Mouse (Mus musculus): Measurements from ENCODE around the gene Tnfrsf22. TPM values are rescaled to one million over a fixed set of nuclear protein-coding genes. Genes with fewer than 3 reads are reported as not detected.

The Tnfrsf22 gene
- polyA plus RNA-seq, 1 experiment from 2014 or later: 5.7 TPM

- Histone ChIP-seq H3K9ac (replicated peaks; ENCODE audit: low read depth, low read length) (no peak overlapping the region), H3K4me3 (ENCODE audit: low read depth, low read length) (no peak overlapping the region), H3K4me1 (ENCODE audit: control insufficient read depth, insufficient read depth, low read length) (peaks cover 19% of the 10 kb centered on the region), H3K27ac (ENCODE audit: low read depth, low read length) (peak overlapping the region; percentile 44; the same call in 1 of the 2 replicates), H3K9me3 (ENCODE audit: control insufficient read depth, low read length) (no peaks in the 10 kb centered on the region), H3K4me2 (ENCODE audit: low read depth, low read length) (no peak overlapping the region), H3K27me3 (ENCODE audit: control insufficient read depth, insufficient read depth, low read length) (no peaks in the 10 kb centered on the region), H3K36me3 (ENCODE audit: control insufficient read depth, insufficient read depth, low read length) (peaks cover 10% of the 10 kb centered on the region; the same call in 1 of the 2 replicates)
- ATAC-seq (ENCODE audit: low read depth): peak; percentile 58; the same call in 1 of the 2 replicates
- 44% methylated on average over 5 of the region's 5 CpGs for WGBS
Observed at GRCm38 (mm10) chr7:143594865-143595264, 54.6 kb downstream of the Tnfrsf22 start.

GRCm38 (mm10) chr7:143592255-143592654 is 57.2 kb downstream of the Tnfrsf22 start:
- Histone ChIP-seq H3K36me3 (ENCODE audit: control insufficient read depth, insufficient read depth, low read length) (peaks cover 29% of the 10 kb centered on the region), H3K9ac (replicated peaks; ENCODE audit: low read depth, low read length) (no peak overlapping the region), H3K27ac (ENCODE audit: low read depth, low read length) (no peak overlapping the region), H3K27me3 (ENCODE audit: control insufficient read depth, insufficient read depth, low read length) (no peaks in the 10 kb centered on the region), H3K9me3 (ENCODE audit: control insufficient read depth, low read length) (no peaks in the 10 kb centered on the region), H3K4me1 (ENCODE audit: control insufficient read depth, insufficient read depth, low read length) (peaks cover 10% of the 10 kb centered on the region; the same call in 1 of the 2 replicates), H3K4me2 (ENCODE audit: low read depth, low read length) (no peak overlapping the region), H3K4me3 (ENCODE audit: low read depth, low read length) (no peak overlapping the region)
- 95% methylated on average over 10 of the region's 10 CpGs for WGBS
- no peak for ATAC-seq (ENCODE audit: low read depth)

- Histone ChIP-seq H3K4me2 (ENCODE audit: low read depth, low read length) (no peak overlapping the region), H3K4me1 (ENCODE audit: control insufficient read depth, insufficient read depth, low read length) (no peaks in the 10 kb centered on the region), H3K9ac (replicated peaks; ENCODE audit: low read depth, low read length) (no peak overlapping the region), H3K27ac (ENCODE audit: low read depth, low read length) (no peak overlapping the region), H3K9me3 (ENCODE audit: control insufficient read depth, low read length) (no peaks in the 10 kb centered on the region), H3K36me3 (ENCODE audit: control insufficient read depth, insufficient read depth, low read length) (peaks cover 52% of the 10 kb centered on the region), H3K4me3 (ENCODE audit: low read depth, low read length) (no peak overlapping the region), H3K27me3 (ENCODE audit: control insufficient read depth, insufficient read depth, low read length) (no peaks in the 10 kb centered on the region)
- WGBS: 94% methylated on average over 4 of the region's 4 CpGs
- ATAC-seq (ENCODE audit: low read depth): no peak
Observed at GRCm38 (mm10) chr7:143588006-143588405, 61.5 kb downstream of the Tnfrsf22 start.

GRCm38 (mm10) chr7:143587586-143587985 is 61.9 kb downstream of the Tnfrsf22 start:
- H3K4me2 ChIP-seq (ENCODE audit: low read depth, low read length): no peak overlapping the region
- H3K9me3 ChIP-seq (ENCODE audit: control insufficient read depth, low read length): no peaks in the 10 kb centered on the region
- H3K4me3 ChIP-seq (ENCODE audit: low read depth, low read length): no peak overlapping the region
- H3K27me3 ChIP-seq (ENCODE audit: control insufficient read depth, insufficient read depth, low read length): no peaks in the 10 kb centered on the region
- no peak overlapping the region for H3K9ac ChIP-seq (replicated peaks; ENCODE audit: low read depth, low read length)
- ATAC-seq (ENCODE audit: low read depth): no peak
- 93% methylated on average over 5 of the region's 5 CpGs for WGBS
- H3K4me1 ChIP-seq (ENCODE audit: control insufficient read depth, insufficient read depth, low read length): no peaks in the 10 kb centered on the region
- peaks cover 53% of the 10 kb centered on the region for H3K36me3 ChIP-seq (ENCODE audit: control insufficient read depth, insufficient read depth, low read length)
- H3K27ac ChIP-seq (ENCODE audit: low read depth, low read length): no peak overlapping the region

Other genes with a start within 250 kb of the Tnfrsf22 start
- gene Cdkn1c, start 188.6 kb downstream of the Tnfrsf22 start, polyA plus RNA-seq (2014; fragmentation: Nextera tagmentation; extraction: Ambion mirVana): 252 and 338 TPM in 2 replicates
- gene Slc22a18, start 175.9 kb downstream of the Tnfrsf22 start, polyA plus RNA-seq (2014; fragmentation: Nextera tagmentation; extraction: Ambion mirVana): 0.31 and 0.63 TPM in 2 replicates
- gene Phlda2, start 146.5 kb downstream of the Tnfrsf22 start, polyA plus RNA-seq (2014; fragmentation: Nextera tagmentation; extraction: Ambion mirVana): not detected in 2 replicates
- 154 and 165 TPM in 2 replicates for gene Nap1l4, start 100.6 kb downstream of the Tnfrsf22 start, polyA plus RNA-seq (2014; fragmentation: Nextera tagmentation; extraction: Ambion mirVana)
- gene Cars, start 49.6 kb downstream of the Tnfrsf22 start, polyA plus RNA-seq (2014; fragmentation: Nextera tagmentation; extraction: Ambion mirVana): 65.0 and 67.2 TPM in 2 replicates
- 0.17 TPM in 1 of 2 replicates, not detected in the other for gene Tnfrsf26, start 20.9 kb downstream of the Tnfrsf22 start, polyA plus RNA-seq (2014; fragmentation: Nextera tagmentation; extraction: Ambion mirVana)
- gene Tnfrsf23, start 36.2 kb upstream of the Tnfrsf22 start, polyA plus RNA-seq (2014; fragmentation: Nextera tagmentation; extraction: Ambion mirVana): 0.98 and 1.3 TPM in 2 replicates
- 33.3 and 35.5 TPM in 2 replicates for gene Osbpl5, start 107.3 kb upstream of the Tnfrsf22 start, polyA plus RNA-seq (2014; fragmentation: Nextera tagmentation; extraction: Ambion mirVana)
- not detected in 2 replicates for gene Mrgprg, start 117.3 kb upstream of the Tnfrsf22 start, polyA plus RNA-seq (2014; fragmentation: Nextera tagmentation; extraction: Ambion mirVana)
- 7.4 and 8.4 TPM in 2 replicates for gene Mrgpre, start 134.8 kb upstream of the Tnfrsf22 start, polyA plus RNA-seq (2014; fragmentation: Nextera tagmentation; extraction: Ambion mirVana)
- gene Nadsyn1, start 173.2 kb upstream of the Tnfrsf22 start, polyA plus RNA-seq (2014; fragmentation: Nextera tagmentation; extraction: Ambion mirVana): 5.3 and 6.7 TPM in 2 replicates
- gene Dhcr7, start 173.5 kb upstream of the Tnfrsf22 start, polyA plus RNA-seq (2014; fragmentation: Nextera tagmentation; extraction: Ambion mirVana): 57.4 and 60.4 TPM in 2 replicates
- gene Gm498, start 217.2 kb upstream of the Tnfrsf22 start, polyA plus RNA-seq (2014; fragmentation: Nextera tagmentation; extraction: Ambion mirVana): not detected in 2 replicates